Mouse (Mus musculus) right cerebral cortex, adult 2 months (tissue): ENCODE measurements around the gene Il17c.

ENCODE experiments used
- DNase-seq, 2 experiments: peaks; one replicate each; pipeline ENCODE4 v3.0.0; 2021 to 2022; ENCODE audit warnings: low spot score in 2 of 2

Il17c gene

GRCm38 (mm10) chr8:122459218-122459900 lies 37.5 kb downstream of the Il17c start:
- DNase-seq, result no peak

DNA sequence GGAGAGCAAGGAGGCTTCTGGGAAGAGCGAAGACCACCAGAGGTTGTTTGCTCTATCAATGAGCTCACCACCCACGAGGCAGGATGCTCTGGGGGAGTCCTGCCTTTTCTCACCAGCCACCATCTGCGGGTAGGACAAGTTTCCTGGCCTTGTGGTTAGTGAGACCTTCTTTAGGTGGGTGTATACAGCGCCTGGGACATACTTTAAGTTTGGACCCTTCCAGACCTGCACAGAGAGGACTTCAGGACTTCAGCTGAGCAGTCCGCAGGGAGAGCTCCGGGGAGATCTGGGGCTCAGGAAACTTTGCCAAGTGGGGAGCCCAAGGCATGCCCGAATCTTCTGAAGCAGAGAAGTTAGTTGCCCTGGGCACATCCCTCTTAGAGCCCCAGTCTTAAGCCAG lies 38.2 kb downstream of the Il17c start:
- no peak for DNase-seq

DNA sequence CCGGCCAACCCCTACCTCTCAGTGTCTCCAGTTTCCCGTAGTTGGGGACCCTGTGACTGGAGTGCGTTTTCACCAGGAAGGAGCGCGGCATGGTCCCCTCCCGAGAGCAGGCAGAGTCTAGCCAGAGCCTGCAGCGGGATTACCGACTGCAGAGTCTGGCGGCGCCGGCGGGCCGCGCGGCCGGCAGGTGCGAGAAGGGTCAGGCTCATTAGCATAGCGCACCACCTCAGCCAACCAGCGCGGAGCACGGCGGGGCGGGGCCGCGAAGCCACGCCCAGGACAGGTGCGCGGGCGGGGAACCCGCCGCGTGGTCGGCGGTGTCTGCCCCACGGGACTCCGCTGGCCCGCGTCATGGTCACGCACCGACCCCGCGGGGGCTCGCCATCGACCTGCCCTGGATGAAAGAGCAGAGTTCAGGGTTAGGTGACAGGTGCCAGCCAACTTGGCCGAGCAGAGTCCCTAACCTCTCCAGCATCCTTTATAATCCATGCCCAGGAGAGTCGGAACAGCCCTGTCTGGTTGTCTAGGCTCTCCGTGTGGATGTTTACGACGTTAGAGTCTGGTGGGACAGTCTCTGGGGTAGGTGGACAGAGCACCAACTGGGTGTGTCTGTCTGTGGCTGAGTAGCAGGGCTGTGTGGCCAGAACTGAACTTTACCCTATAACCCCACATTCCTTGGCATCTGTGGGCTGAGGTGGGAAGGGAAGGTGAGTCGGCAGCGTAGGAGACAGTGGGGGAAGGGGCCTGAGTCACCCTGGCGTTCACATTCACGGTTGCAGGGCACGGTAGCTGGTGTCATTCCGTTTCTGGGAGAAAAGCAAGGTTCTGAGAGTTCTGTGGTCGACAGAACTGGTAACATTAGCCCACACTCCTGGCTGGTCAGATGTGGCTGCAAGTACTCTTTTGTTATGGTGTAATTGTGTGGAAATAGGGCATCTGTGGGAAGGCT lies 39.0 kb downstream of the Il17c start, which contains the start of gene Snai3:
Snai3 (minus strand) TSS at position 210 of the 949 bp plus-strand sequence.
- DNase-seq, result no peak

- peak; percentile 81 to 86 for DNase-seq
These were observed 39.8 kb downstream of the Il17c start for GRCm38 (mm10) chr8:122461473-122462148.

DNA sequence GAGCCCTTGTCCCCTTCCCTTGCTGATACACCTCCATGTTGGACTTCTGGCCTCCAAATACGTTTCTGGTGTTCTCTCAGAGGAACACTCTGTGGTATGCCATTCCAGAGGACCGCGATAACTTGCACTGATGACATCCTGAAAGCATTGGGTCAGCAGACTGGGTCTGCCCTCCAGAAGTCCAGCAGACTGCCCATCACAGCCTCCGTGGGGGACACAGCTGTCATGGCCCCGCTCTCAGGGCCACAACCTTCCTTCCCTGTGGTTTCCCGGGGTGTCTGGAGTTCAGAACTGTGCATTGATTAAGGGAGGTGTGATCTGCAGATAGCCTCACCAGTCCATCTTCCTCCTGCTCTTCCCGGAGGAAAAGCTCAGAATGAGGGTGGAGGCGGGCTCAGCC lies 40.7 kb downstream of the Il17c start:
- no peak for DNase-seq

DNA sequence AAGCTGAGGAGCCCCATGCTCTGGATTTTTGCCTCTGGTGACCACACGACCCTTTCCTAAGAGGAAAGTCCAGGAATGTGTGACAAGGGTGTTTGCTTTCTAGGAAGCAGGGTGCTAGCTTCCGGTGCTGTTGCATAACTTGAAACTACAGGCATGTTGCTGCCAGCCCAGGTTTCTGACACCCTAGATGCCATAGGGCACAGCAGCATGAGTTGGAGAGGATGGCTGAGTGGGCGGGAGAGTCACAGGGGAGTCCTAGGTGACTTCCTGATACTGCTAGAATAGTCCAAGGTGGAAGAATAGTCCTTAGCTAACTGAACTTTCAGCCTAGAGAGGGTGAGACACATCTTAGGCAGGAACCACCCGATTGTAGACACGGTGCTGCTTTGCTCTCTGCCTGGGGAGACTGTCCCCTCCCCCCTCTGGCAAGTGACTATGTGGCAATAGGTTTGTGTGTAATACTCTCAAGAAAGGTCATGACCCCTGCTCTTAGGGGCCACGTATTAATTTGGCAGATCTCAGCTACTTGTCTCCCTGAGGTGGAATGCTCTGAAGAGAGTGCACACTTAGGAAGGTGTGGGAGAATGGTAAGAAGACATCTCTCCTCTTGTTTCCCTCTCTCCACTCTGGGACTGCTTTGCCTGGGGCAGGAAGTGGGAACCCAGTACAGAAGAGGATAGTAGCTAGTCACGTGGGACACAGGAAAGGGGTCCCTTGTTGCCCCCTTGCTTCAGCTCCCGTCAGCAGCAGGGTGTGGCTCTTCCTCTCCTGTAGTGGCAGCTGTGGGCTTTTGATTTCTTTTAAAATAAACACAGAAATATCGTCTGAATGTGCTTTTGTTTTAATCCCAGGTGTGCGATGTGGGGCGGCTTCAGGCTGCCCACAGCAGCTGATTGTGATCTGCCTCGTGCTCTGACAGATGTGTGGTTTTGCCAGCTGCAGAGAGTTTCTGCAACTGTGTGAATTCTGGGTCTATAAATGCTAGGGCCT lies 42.1 kb downstream of the Il17c start:
- no peak for DNase-seq

DNA sequence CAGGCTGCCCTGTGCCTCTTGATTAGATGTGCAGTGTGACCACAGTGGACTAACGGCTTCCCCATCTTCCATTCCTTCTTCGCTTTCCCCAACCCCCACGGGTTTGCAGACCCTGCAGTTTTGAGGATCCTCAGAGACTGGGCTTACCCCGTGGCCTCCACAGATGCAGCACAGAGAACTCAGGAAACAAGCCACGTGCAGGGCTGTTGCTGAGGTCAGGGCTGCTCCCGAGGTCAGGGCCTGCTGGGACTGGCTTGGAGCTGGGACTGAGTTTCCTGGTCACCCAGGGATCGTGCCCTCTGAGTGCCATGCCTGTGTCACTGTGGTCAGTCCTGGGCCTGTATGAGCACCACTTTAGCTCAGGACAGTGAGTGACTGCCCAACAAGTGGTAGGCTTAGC lies 43.2 kb downstream of the Il17c start:
- no peak for DNase-seq

- no peak for DNase-seq
These were observed 46.0 kb downstream of the Il17c start for GRCm38 (mm10) chr8:122467816-122468215.

- DNase-seq, result no peak
These were observed 47.6 kb downstream of the Il17c start for GRCm38 (mm10) chr8:122469407-122469806.

DNA sequence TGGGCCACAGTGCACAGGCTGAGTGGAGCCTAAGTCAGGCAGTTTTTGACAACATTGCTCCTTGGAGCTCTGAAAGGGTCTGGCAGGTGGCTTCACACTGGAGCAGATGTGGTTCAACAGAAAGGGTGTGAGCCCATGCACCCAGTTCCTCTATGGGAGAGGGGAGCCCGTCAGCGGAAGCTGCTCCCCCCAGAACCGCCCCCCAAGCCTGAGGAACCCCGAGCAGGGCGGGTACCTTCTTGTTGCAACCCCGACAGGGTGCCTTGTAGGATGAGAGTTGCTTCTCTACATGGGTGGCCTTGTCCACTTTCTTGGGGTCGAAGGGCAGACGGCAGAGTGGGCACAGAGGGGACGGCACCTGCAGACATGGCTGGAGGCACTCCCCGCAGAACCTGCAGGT lies 48.1 kb downstream of the Il17c start:
- no peak for DNase-seq

DNA sequence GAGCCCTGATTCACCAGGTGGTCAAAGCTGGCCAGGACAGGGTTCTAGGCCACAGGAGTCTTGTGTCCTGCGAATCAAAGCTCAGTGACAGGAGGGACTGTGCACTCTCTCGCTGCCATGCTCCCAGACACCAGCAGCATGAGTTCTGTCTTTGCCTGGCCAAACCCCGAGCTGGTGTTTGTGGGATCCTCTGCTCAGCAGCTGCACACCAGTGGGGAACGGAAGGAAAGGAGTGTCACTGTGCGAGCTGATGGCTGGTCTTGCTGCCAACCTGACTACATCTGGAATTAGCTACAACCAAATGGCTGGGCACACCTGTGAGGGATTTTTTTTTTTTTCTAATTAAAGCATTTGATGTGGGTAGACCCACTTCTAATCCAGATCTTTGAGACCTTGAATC lies 48.9 kb downstream of the Il17c start:
- no peak for DNase-seq
